Mouse (Mus musculus): ENCODE data around the gene Agfg2. TPM values are rescaled to one million over a fixed set of nuclear protein-coding genes. Genes with fewer than 3 reads are reported as not detected.

Agfg2 gene
- polyA plus RNA-seq, 1 experiment from 2014 or later, result 27.6 TPM

DNA sequence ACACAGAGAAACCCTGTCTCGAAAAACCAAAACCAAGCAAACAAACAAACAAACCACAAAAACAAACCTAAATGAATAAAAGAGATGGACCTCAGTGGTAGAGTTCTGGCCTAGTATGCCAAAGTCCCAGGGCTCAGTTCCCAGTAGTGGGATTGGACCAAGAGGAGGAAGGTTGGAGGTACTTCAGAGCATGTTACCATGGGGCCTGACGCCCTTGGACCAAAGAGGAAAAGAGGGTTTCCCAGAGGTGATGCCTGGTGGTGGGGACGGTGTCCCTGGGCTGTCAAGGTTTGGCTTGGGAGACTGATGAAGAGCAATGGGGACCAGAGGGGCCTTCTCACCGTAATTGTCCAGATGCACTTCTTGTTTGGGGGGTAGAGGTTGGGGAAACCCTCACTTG, 74.5 kb downstream of the Agfg2 start:
- no peak for DNase-seq (ENCODE audit: low spot score)
- WGBS, result 58% methylated on average over 4 of the region's 4 CpGs
- Histone ChIP-seq H3K36me3 (peaks cover 16% of the 10 kb centered on the region), H3K4me3 (peak overlapping the region; percentile 30), H3K9me3 (no peaks in the 10 kb centered on the region), H3K4me1 (replicated peaks) (peaks cover 63% of the 10 kb centered on the region), H3K27ac (peak overlapping the region; percentile 86), H3K27me3 (ENCODE audit: insufficient read depth, poor library complexity, severe bottlenecking) (peaks cover 39% of the 10 kb centered on the region)

DNA sequence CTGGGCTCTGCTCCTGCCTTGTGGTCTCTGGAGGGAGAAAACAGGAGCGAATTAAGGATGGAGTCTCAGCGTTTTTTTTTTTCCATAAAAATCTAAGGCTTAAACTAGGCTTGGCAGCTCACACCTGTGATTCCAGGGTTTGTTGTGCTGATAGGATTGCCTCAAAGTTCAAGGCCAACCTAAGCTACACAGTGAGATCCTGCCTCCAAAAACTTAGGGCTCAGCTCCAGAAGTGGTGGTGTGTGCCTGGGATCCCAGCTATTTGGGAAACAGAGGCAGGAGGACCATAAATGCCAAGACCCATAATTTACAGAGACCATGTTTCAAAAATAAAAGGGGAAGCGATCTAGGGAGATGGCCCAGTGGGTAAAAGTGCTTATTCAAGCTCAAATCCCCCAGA, 75.2 kb downstream of the Agfg2 start:
- peaks cover 39% of the 10 kb centered on the region for H3K27me3 ChIP-seq (ENCODE audit: insufficient read depth, poor library complexity, severe bottlenecking)
- WGBS, result 63% methylated on average over 3 of the region's 3 CpGs
- H3K9me3 ChIP-seq, result no peaks in the 10 kb centered on the region
- peaks cover 18% of the 10 kb centered on the region for H3K36me3 ChIP-seq
- H3K4me1 ChIP-seq (replicated peaks), result peaks cover 63% of the 10 kb centered on the region
- DNase-seq (ENCODE audit: low spot score), result no peak
- no peak overlapping the region for H3K27ac ChIP-seq
- H3K4me3 ChIP-seq, result 0 out of 2 replicates have a peak overlapping the region, but pooled peaks have one; percentile 16

DNA sequence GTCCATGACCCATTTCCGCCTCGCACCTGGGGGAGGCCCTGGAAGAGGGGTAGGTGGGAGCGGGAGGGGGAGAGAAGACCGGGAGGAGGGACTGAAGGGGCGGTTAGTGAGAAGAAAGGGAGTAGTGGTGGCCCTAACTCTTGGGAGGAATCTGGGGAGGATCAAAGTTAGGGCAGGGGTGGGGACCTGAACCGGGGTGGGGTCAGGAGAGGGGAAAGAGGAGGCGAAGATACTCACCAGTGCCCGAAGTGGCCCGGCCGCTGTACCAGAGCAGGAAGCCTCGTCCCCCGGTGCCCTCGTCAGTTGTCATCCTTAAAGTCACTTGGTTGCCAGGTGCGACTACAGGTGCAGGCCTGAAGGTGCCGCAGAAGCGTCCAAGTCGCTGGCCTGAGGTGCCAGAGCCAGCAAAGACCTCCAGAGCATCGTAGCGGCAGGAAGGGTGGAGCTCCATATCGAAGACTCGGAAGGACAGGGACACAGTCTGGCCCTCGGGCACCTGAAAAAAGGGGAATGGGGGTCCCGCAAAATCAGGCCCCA, 75.8 kb downstream of the Agfg2 start:
- H3K27ac ChIP-seq, result peak overlapping the region; percentile 69
- peaks cover 39% of the 10 kb centered on the region for H3K27me3 ChIP-seq (ENCODE audit: insufficient read depth, poor library complexity, severe bottlenecking)
- no peak for DNase-seq (ENCODE audit: low spot score)
- peaks cover 61% of the 10 kb centered on the region for H3K4me1 ChIP-seq (replicated peaks)
- H3K9me3 ChIP-seq, result no peaks in the 10 kb centered on the region
- H3K36me3 ChIP-seq, result peaks cover 18% of the 10 kb centered on the region
- peak overlapping the region; percentile 43 for H3K4me3 ChIP-seq
- WGBS, result 16% methylated on average over 23 of the region's 23 CpGs

DNA sequence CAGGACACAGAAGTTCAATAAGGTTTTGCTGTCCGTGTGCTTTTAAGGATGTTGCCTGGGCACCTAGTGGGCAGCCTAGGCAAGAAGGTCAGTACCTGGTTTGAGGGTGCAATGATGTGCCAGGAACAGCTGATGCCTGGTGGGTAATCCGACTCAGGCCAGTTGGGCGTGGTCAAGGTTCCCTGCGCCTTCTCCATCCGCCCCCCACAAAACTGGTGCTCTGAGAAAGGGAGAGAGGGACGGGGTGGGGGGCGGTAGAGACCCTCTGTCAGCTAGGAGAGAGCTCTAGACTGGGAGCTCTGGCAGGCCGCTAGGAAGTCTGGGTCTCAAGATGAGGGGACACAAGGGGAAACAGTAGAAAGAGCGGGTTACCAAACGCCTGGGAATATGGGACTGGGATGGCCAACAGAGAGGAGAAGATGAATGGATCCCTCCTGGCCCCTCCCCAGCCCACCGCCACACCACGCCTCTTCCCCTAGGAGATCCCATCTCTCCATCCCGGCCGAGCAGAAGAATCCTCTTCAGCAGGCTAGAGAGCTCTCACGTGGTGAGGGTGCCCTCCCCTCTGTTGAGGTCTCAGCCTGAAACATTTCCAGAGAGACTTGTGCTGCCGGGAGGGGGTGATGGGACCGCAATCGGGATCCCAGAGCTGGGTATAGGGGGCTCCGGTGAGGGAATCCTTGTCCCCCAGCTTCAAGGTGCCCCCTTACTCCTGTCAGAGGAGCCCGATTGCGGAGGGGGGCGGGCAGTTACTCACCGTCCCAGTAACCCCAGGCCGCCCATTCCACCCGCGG, 76.5 kb downstream of the Agfg2 start:
- Histone ChIP-seq H3K4me1 (replicated peaks) (peaks cover 57% of the 10 kb centered on the region), H3K27me3 (ENCODE audit: insufficient read depth, poor library complexity, severe bottlenecking) (peaks cover 39% of the 10 kb centered on the region), H3K27ac (peak overlapping the region; percentile 69), H3K9me3 (no peaks in the 10 kb centered on the region), H3K36me3 (peaks cover 18% of the 10 kb centered on the region), H3K4me3 (peak overlapping the region; percentile 43)
- WGBS, result 13% methylated on average over 26 of the region's 26 CpGs
- no peak for DNase-seq (ENCODE audit: low spot score)

DNA sequence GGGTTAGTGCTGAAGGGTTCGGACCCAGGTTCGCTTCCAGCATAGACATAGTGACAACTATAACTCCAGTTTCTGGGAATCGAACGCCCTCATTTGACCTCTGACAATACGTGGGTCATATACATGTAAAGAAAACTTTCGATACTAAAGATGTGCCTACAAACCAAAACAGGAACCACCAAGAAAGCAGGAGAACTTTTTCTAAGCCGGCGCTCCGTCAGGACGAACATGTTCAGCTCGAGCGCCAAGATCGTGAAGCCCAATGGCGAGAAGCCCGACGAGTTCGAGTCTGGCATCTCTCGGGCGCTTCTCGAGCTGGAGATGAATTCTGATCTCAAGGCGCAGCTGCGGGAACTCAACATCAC, 83.2 kb downstream of the Agfg2 start:
- peak overlapping the region; percentile 96 for H3K27ac ChIP-seq
- no peaks in the 10 kb centered on the region for H3K9me3 ChIP-seq
- peaks cover 50% of the 10 kb centered on the region for H3K4me1 ChIP-seq (replicated peaks)
- peak; percentile 51 for DNase-seq (ENCODE audit: low spot score)
- WGBS, result 1% methylated on average over 22 of the region's 22 CpGs
- no peaks in the 10 kb centered on the region for H3K27me3 ChIP-seq (ENCODE audit: insufficient read depth, poor library complexity, severe bottlenecking)
- peaks cover 29% of the 10 kb centered on the region for H3K36me3 ChIP-seq
- H3K4me3 ChIP-seq, result peak overlapping the region; percentile 81

DNA sequence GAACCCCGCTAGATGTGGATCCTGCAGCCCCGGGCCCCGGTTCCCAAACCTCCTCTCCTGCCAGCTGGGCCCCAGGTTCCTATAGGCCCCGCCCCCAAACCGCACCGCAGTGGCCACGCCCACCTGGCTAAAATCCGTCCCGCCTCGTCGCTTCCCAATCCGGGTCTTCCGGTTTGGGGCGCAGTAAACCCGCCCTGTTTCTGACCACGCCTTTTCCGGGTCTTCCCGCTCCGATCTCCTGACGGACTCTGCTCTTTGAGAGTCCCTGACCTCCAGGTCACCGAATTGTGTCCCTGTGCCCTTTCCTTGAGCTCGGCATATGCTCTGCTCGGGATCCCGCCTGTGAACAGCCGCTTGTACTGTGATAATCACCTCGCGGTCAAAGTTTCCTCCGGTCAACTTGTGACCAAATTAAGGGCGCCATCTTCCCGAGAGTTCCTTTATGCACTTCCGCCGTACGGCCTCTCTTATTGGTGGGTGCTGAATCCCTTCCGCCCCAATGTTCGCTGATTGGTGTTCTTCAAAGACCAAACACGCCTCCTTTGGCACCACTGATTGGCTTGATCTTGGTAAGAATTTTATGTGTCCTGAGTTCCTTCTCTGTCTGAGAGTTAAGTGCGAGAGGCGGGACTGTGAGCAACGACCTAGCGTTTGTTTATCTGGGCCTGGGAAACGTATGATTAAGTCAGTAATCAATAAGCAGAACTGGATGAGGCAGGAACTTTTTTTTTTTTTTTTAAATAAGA, 83.7 kb downstream of the Agfg2 start, which contains the start of gene Mospd3:
Mospd3 (minus strand) TSS at position 440 of the 746 bp plus-strand sequence.
- Histone ChIP-seq H3K9me3 (no peaks in the 10 kb centered on the region), H3K4me1 (replicated peaks) (peaks cover 50% of the 10 kb centered on the region), H3K4me3 (peak within 1 kb of the TSS; percentile 81), H3K27me3 (ENCODE audit: insufficient read depth, poor library complexity, severe bottlenecking) (no peaks in the 10 kb centered on the region), H3K27ac (peak within 1 kb of the TSS; percentile 96), H3K36me3 (peaks cover 23% of the 10 kb centered on the region)
- peak; percentile 96 for DNase-seq (ENCODE audit: low spot score)
- under 1% methylated on average over 41 of the region's 41 CpGs for WGBS

Other genes with a start within 250 kb of the Agfg2 start
- 0.05 and 0.13 TPM in 2 replicates for gene Zan, start 207.7 kb downstream of the Agfg2 start, polyA plus RNA-seq (2016; fragmentation: Nextera tagmentation; extraction: Ambion mirVana)
- gene Pop7, start 182.2 kb downstream of the Agfg2 start, polyA plus RNA-seq (2016; fragmentation: Nextera tagmentation; extraction: Ambion mirVana), result 56.1 and 70.9 TPM in 2 replicates
- gene Gigyf1, start 166.2 kb downstream of the Agfg2 start, polyA plus RNA-seq (2016; fragmentation: Nextera tagmentation; extraction: Ambion mirVana), result 14.7 and 14.9 TPM in 2 replicates
- 1.3 and 4.5 TPM in 2 replicates for gene Epo, start 151.5 kb downstream of the Agfg2 start, polyA plus RNA-seq (2016; fragmentation: Nextera tagmentation; extraction: Ambion mirVana)
- 387 and 460 TPM in 2 replicates for gene Gnb2, start 151.2 kb downstream of the Agfg2 start, polyA plus RNA-seq (2016; fragmentation: Nextera tagmentation; extraction: Ambion mirVana)
- gene Actl6b, start 131.2 kb downstream of the Agfg2 start, polyA plus RNA-seq (2016; fragmentation: Nextera tagmentation; extraction: Ambion mirVana), result 10.3 and 47.6 TPM in 2 replicates
- 1.7 and 4.9 TPM in 2 replicates for gene Tfr2, start 114.9 kb downstream of the Agfg2 start, polyA plus RNA-seq (2016; fragmentation: Nextera tagmentation; extraction: Ambion mirVana)
- 15.2 and 27.5 TPM in 2 replicates for gene Mospd3, start 83.7 kb downstream of the Agfg2 start, polyA plus RNA-seq (2016; fragmentation: Nextera tagmentation; extraction: Ambion mirVana)
- 72.2 and 95.5 TPM in 2 replicates for gene Pcolce, start 70.9 kb downstream of the Agfg2 start, polyA plus RNA-seq (2016; fragmentation: Nextera tagmentation; extraction: Ambion mirVana)
- gene Fbxo24, start 55.7 kb downstream of the Agfg2 start, polyA plus RNA-seq (2016; fragmentation: Nextera tagmentation; extraction: Ambion mirVana), result 0.30 TPM in 2 replicates
- gene Lrch4, start 55.6 kb downstream of the Agfg2 start, polyA plus RNA-seq (2016; fragmentation: Nextera tagmentation; extraction: Ambion mirVana), result 35.3 and 39.7 TPM in 2 replicates
- 14.1 and 14.9 TPM in 2 replicates for gene Gm20605, start 55.6 kb downstream of the Agfg2 start, polyA plus RNA-seq (2016; fragmentation: Nextera tagmentation; extraction: Ambion mirVana)
- gene Sap25, start 43.4 kb downstream of the Agfg2 start, polyA plus RNA-seq (2016; fragmentation: Nextera tagmentation; extraction: Ambion mirVana), result 7.1 and 7.8 TPM in 2 replicates
- gene Irs3, start 39.0 kb downstream of the Agfg2 start, polyA plus RNA-seq (2016; fragmentation: Nextera tagmentation; extraction: Ambion mirVana), result 0.42 and 0.67 TPM in 2 replicates
- 4.7 and 9.5 TPM in 2 replicates for gene Nyap1, start 56.9 kb upstream of the Agfg2 start, polyA plus RNA-seq (2016; fragmentation: Nextera tagmentation; extraction: Ambion mirVana)
- gene Tsc22d4, start 61.0 kb upstream of the Agfg2 start, polyA plus RNA-seq (2016; fragmentation: Nextera tagmentation; extraction: Ambion mirVana), result 82.5 and 86.0 TPM in 2 replicates
- 51.4 and 78.3 TPM in 2 replicates for gene Ppp1r35, start 94.1 kb upstream of the Agfg2 start, polyA plus RNA-seq (2016; fragmentation: Nextera tagmentation; extraction: Ambion mirVana)
- gene Mepce, start 102.9 kb upstream of the Agfg2 start, polyA plus RNA-seq (2016; fragmentation: Nextera tagmentation; extraction: Ambion mirVana), result 12.6 TPM in 2 replicates
- 11.9 and 13.9 TPM in 2 replicates for gene Zcwpw1, start 103.1 kb upstream of the Agfg2 start, polyA plus RNA-seq (2016; fragmentation: Nextera tagmentation; extraction: Ambion mirVana)
- gene Pilra, start 151.6 kb upstream of the Agfg2 start, polyA plus RNA-seq (2016; fragmentation: Nextera tagmentation; extraction: Ambion mirVana), result 0.21 and 0.29 TPM in 2 replicates
- gene Pilrb1, start 173.4 kb upstream of the Agfg2 start, polyA plus RNA-seq (2016; fragmentation: Nextera tagmentation; extraction: Ambion mirVana), result not detected in 2 replicates
- 0.37 TPM in 1 of 2 replicates, not detected in the other for gene Pilrb2, start 187.1 kb upstream of the Agfg2 start, polyA plus RNA-seq (2016; fragmentation: Nextera tagmentation; extraction: Ambion mirVana)
- gene Cyp3a13, start 236.9 kb upstream of the Agfg2 start, polyA plus RNA-seq (2016; fragmentation: Nextera tagmentation; extraction: Ambion mirVana), result not detected in 2 replicates